Mouse (Mus musculus): ENCODE measurements around the gene Atf7. TPM values are rescaled to one million over a fixed set of nuclear protein-coding genes. Genes with fewer than 3 reads are reported as not detected.

Gene Atf7
- polyA plus RNA-seq, 1 experiment from 2014 or later = 24.9 TPM

GRCm38 (mm10) chr15:102524892-102525485 is 100.3 kb downstream of the Atf7 start, which contains the start of gene Npff:
TSS of gene Npff (minus strand) at chr15:102524942.
- H3K27me3 ChIP-seq (ENCODE audit: insufficient read depth, low read length) = no peaks in the 10 kb centered on the region
- no peaks in the 10 kb centered on the region for H3K4me1 ChIP-seq (replicated peaks; ENCODE audit: insufficient read depth, low read length)
- no peak for ATAC-seq (replicated peaks; ENCODE audit: low FRiP score, low read depth)
- no peak within 1 kb of the TSS for H3K4me2 ChIP-seq (ENCODE audit: low read length)
- no peak within 1 kb of the TSS for H3K4me3 ChIP-seq (replicated peaks; ENCODE audit: low read depth, low read length)
- H3K9me3 ChIP-seq (replicated peaks; ENCODE audit: low read length) = no peaks in the 10 kb centered on the region
- H3K36me3 ChIP-seq (ENCODE audit: insufficient read depth, low read length) = peaks cover 28% of the 10 kb centered on the region
- DNase-seq (ENCODE audit: low spot score) = peak; percentile 93
- WGBS = 3% methylated on average over 3 of the region's 3 CpGs
- no peak within 1 kb of the TSS for H3K9ac ChIP-seq (ENCODE audit: low read depth, low read length)
- peak; percentile 97 for TF ChIP-seq CTCF (IDR thresholded peaks at IDR 0.05; ENCODE audit: low read depth)
- H3K27ac ChIP-seq = no peak within 1 kb of the TSS

- no peak overlapping the region for H3K27ac ChIP-seq
- peaks cover 4% of the 10 kb centered on the region; the same call in 1 of the 2 replicates for H3K4me1 ChIP-seq (replicated peaks; ENCODE audit: insufficient read depth, low read length)
- no peak for ATAC-seq (replicated peaks; ENCODE audit: low FRiP score, low read depth)
- WGBS = 72% methylated on average over 4 of the region's 4 CpGs
- no peak overlapping the region for H3K4me2 ChIP-seq (ENCODE audit: low read length)
- no peak for TF ChIP-seq CTCF (IDR thresholded peaks at IDR 0.05; ENCODE audit: low read depth)
- H3K4me3 ChIP-seq (replicated peaks; ENCODE audit: low read depth, low read length) = no peak overlapping the region
- H3K9me3 ChIP-seq (replicated peaks; ENCODE audit: low read length) = no peaks in the 10 kb centered on the region
- H3K9ac ChIP-seq (ENCODE audit: low read depth, low read length) = no peak overlapping the region
- DNase-seq (ENCODE audit: low spot score) = no peak
- peaks cover 9% of the 10 kb centered on the region for H3K36me3 ChIP-seq (ENCODE audit: insufficient read depth, low read length)
- no peaks in the 10 kb centered on the region for H3K27me3 ChIP-seq (ENCODE audit: insufficient read depth, low read length)
Measured at GRCm38 (mm10) chr15:102521480-102521879, 103.8 kb downstream of the Atf7 start.

- Histone ChIP-seq H3K4me3 (replicated peaks; ENCODE audit: low read depth, low read length) (no peak overlapping the region), H3K36me3 (ENCODE audit: insufficient read depth, low read length) (peaks cover 9% of the 10 kb centered on the region), H3K4me1 (replicated peaks; ENCODE audit: insufficient read depth, low read length) (peaks cover 14% of the 10 kb centered on the region), H3K9ac (ENCODE audit: low read depth, low read length) (peak overlapping the region; percentile 6; the same call in 1 of the 2 replicates), H3K27me3 (ENCODE audit: insufficient read depth, low read length) (no peaks in the 10 kb centered on the region), H3K4me2 (ENCODE audit: low read length) (no peak overlapping the region), H3K27ac (no peak overlapping the region), H3K9me3 (replicated peaks; ENCODE audit: low read length) (no peaks in the 10 kb centered on the region)
- no peak for DNase-seq (ENCODE audit: low spot score)
- 79% methylated on average over 4 of the region's 4 CpGs for WGBS
- no peak for ATAC-seq (replicated peaks; ENCODE audit: low FRiP score, low read depth)
- no peak for TF ChIP-seq CTCF (IDR thresholded peaks at IDR 0.05; ENCODE audit: low read depth)
Measured at GRCm38 (mm10) chr15:102520416-102520815, 104.8 kb downstream of the Atf7 start.

GRCm38 (mm10) chr15:102519211-102520141 is 105.8 kb downstream of the Atf7 start:
- Histone ChIP-seq H3K36me3 (ENCODE audit: insufficient read depth, low read length) (peaks cover 9% of the 10 kb centered on the region), H3K9me3 (replicated peaks; ENCODE audit: low read length) (no peaks in the 10 kb centered on the region), H3K4me3 (replicated peaks; ENCODE audit: low read depth, low read length) (peak overlapping the region; percentile 67), H3K4me2 (ENCODE audit: low read length) (peak overlapping the region; percentile 84), H3K27ac (peak overlapping the region; percentile 97), H3K4me1 (replicated peaks; ENCODE audit: insufficient read depth, low read length) (peaks cover 14% of the 10 kb centered on the region), H3K9ac (ENCODE audit: low read depth, low read length) (peak overlapping the region; percentile 71), H3K27me3 (ENCODE audit: insufficient read depth, low read length) (no peaks in the 10 kb centered on the region)
- 55% methylated on average over 16 of the region's 17 CpGs for WGBS
- ATAC-seq (replicated peaks; ENCODE audit: low FRiP score, low read depth) = no peak
- no peak for DNase-seq (ENCODE audit: low spot score)
- TF ChIP-seq CTCF (IDR thresholded peaks at IDR 0.05; ENCODE audit: low read depth) = no peak

GRCm38 (mm10) chr15:102518859-102519201 is 106.4 kb downstream of the Atf7 start:
- Histone ChIP-seq H3K9ac (ENCODE audit: low read depth, low read length) (peak overlapping the region; percentile 71), H3K36me3 (ENCODE audit: insufficient read depth, low read length) (peaks cover 7% of the 10 kb centered on the region), H3K4me1 (replicated peaks; ENCODE audit: insufficient read depth, low read length) (peaks cover 14% of the 10 kb centered on the region), H3K27ac (peak overlapping the region; percentile 97), H3K27me3 (ENCODE audit: insufficient read depth, low read length) (no peaks in the 10 kb centered on the region), H3K4me3 (replicated peaks; ENCODE audit: low read depth, low read length) (peak overlapping the region; percentile 67), H3K9me3 (replicated peaks; ENCODE audit: low read length) (no peaks in the 10 kb centered on the region), H3K4me2 (ENCODE audit: low read length) (peak overlapping the region; percentile 84)
- TF ChIP-seq CTCF (IDR thresholded peaks at IDR 0.05; ENCODE audit: low read depth) = no peak
- DNase-seq (ENCODE audit: low spot score) = no peak
- no peak for ATAC-seq (replicated peaks; ENCODE audit: low FRiP score, low read depth)
- 14% methylated on average over 9 of the region's 9 CpGs for WGBS

Measured in kidney, postnatal 0 days (tissue).